Mouse (Mus musculus): ENCODE results near the gene Olfr1026. TPM values are rescaled to one million over a fixed set of nuclear protein-coding genes. Genes with fewer than 3 reads are reported as not detected.

Olfr1026 gene
- not detected for total RNA-seq (2021)
- long read RNA-seq, experiment 1 = 0 reads
- long read RNA-seq, experiment 2 = 0 reads

- Histone ChIP-seq H3K27ac (no peak within 1 kb of the TSS), H3K4me3 (no peak within 1 kb of the TSS)
- no peak for TF ChIP-seq CTCF (IDR thresholded peaks at IDR 0.05)
- intact Hi-C loops (cut with DNase I) = no loop called here
- no peak for DNase-seq (ENCODE audit: extremely low spot score in 1 of 2, low spot score in 2 of 2)
These were observed at the start of gene Olfr1026 for GRCm38 (mm10) chr2:85921258-85921657. TSS of gene Olfr1026 (plus strand) at chr2:85921558.

- no peak within 1 kb of the TSS for H3K27ac ChIP-seq
- DNase-seq (ENCODE audit: extremely low spot score in 1 of 2, low spot score in 2 of 2) = no peak
- intact Hi-C loops (cut with DNase I) = no loop called here
- no peak within 1 kb of the TSS for H3K4me3 ChIP-seq
- no peak for TF ChIP-seq CTCF (IDR thresholded peaks at IDR 0.05)
These were observed 36.0 kb upstream of the Olfr1026 start, which contains the start of gene Olfr1023 for GRCm38 (mm10) chr2:85885340-85885739. TSS of gene Olfr1023 (plus strand) at chr2:85885640.

- TF ChIP-seq CTCF (IDR thresholded peaks at IDR 0.05) = no peak
- intact Hi-C loops (cut with DNase I) = no loop called here
- no peak for DNase-seq (ENCODE audit: extremely low spot score in 1 of 2, low spot score in 2 of 2)
- no peak within 1 kb of the TSS for H3K27ac ChIP-seq
- no peak within 1 kb of the TSS for H3K4me3 ChIP-seq
These were observed 16.4 kb upstream of the Olfr1026 start, which contains the start of gene Olfr1024 for GRCm38 (mm10) chr2:85904952-85905351. TSS of gene Olfr1024 (minus strand) at chr2:85905052.

- intact Hi-C loops (cut with DNase I) = no loop called here
- TF ChIP-seq CTCF (IDR thresholded peaks at IDR 0.05) = no peak
- no peak for DNase-seq (ENCODE audit: extremely low spot score in 1 of 2, low spot score in 2 of 2)
- H3K4me3 ChIP-seq = no peak overlapping the region
- no peak overlapping the region for H3K27ac ChIP-seq
These were observed 8.2 kb upstream of the Olfr1026 start for GRCm38 (mm10) chr2:85913197-85913596.

- H3K4me3 ChIP-seq = no peak within 1 kb of the TSS
- TF ChIP-seq CTCF (IDR thresholded peaks at IDR 0.05) = no peak
- no peak within 1 kb of the TSS for H3K27ac ChIP-seq
- intact Hi-C loops (cut with DNase I) = no loop called here
- no peak for DNase-seq (ENCODE audit: extremely low spot score in 1 of 2, low spot score in 2 of 2)
These were observed 6.5 kb upstream of the Olfr1026 start, which contains the start of gene Olfr1025-ps1 for GRCm38 (mm10) chr2:85914893-85915292. TSS of gene Olfr1025-ps1 (plus strand) at chr2:85915193.

- intact Hi-C loops (cut with DNase I) = no loop called here
- TF ChIP-seq CTCF (IDR thresholded peaks at IDR 0.05) = no peak
- DNase-seq (ENCODE audit: extremely low spot score in 1 of 2, low spot score in 2 of 2) = no peak
These were observed 28.8 kb downstream of the Olfr1026 start, which contains the start of gene Olfr1028 for GRCm38 (mm10) chr2:85950137-85950536. TSS of gene Olfr1028 (plus strand) at chr2:85950437.

GRCm38 (mm10) chr2:85973595-85973994 lies 52.2 kb downstream of the Olfr1026 start, which contains the start of gene Olfr1029:
TSS of gene Olfr1029 (plus strand) at chr2:85973895.
- no peak for DNase-seq (ENCODE audit: extremely low spot score in 1 of 2, low spot score in 2 of 2)
- Histone ChIP-seq H3K27ac (no peak within 1 kb of the TSS), H3K4me3 (no peak within 1 kb of the TSS)
- intact Hi-C loops (cut with DNase I) = no loop called here
- TF ChIP-seq CTCF (IDR thresholded peaks at IDR 0.05) = no peak

More at GRCm38 (mm10) chr2:85950137-85950536, 28.8 kb downstream of the Olfr1026 start, which contains the start of gene Olfr1028:
- H3K27ac ChIP-seq = no peak within 1 kb of the TSS
- no peak within 1 kb of the TSS for H3K4me3 ChIP-seq

Other genes starting within 250 kb of the Olfr1026 start
- gene Olfr1006, start 242.8 kb upstream of the Olfr1026 start, total RNA-seq (2021) = not detected
- gene Olfr1008, start 232.1 kb upstream of the Olfr1026 start, total RNA-seq (2021) = not detected
- not detected for gene Olfr1009, start 206.1 kb upstream of the Olfr1026 start, total RNA-seq (2021)
- gene Olfr1012, start 158.8 kb upstream of the Olfr1026 start, total RNA-seq (2021) = not detected
- gene Olfr1013, start 154.5 kb upstream of the Olfr1026 start, total RNA-seq (2021) = not detected
- not detected for gene Olfr1014, start 148.8 kb upstream of the Olfr1026 start, total RNA-seq (2021)
- gene Olfr1015, start 139.5 kb upstream of the Olfr1026 start, total RNA-seq (2021) = not detected
- gene Olfr1016, start 119.0 kb upstream of the Olfr1026 start, total RNA-seq (2021) = not detected
- gene Olfr1018, start 103.1 kb upstream of the Olfr1026 start, total RNA-seq (2021) = not detected
- gene Olfr1019, start 76.1 kb upstream of the Olfr1026 start, total RNA-seq (2021) = not detected
- not detected for gene Olfr1020, start 74.5 kb upstream of the Olfr1026 start, total RNA-seq (2021)
- gene Olfr1022, start 53.0 kb upstream of the Olfr1026 start, total RNA-seq (2021) = not detected
- not detected for gene Olfr1023, start 35.9 kb upstream of the Olfr1026 start, total RNA-seq (2021)
- not detected for gene Olfr1024, start 16.5 kb upstream of the Olfr1026 start, total RNA-seq (2021)
- gene Olfr1025-ps1, start 6.4 kb upstream of the Olfr1026 start, total RNA-seq (2021) = not detected
- gene Olfr1028, start 28.9 kb downstream of the Olfr1026 start, total RNA-seq (2021) = not detected
- gene Olfr1029, start 52.3 kb downstream of the Olfr1026 start, total RNA-seq (2021) = not detected
- gene Olfr1030, start 57.7 kb downstream of the Olfr1026 start, total RNA-seq (2021) = not detected
- not detected for gene Olfr1031, start 68.7 kb downstream of the Olfr1026 start, total RNA-seq (2021)
- not detected for gene Olfr1032, start 84.0 kb downstream of the Olfr1026 start, total RNA-seq (2021)
- not detected for gene Olfr1033, start 99.1 kb downstream of the Olfr1026 start, total RNA-seq (2021)
- not detected for gene Olfr1034, start 124.3 kb downstream of the Olfr1026 start, total RNA-seq (2021)
- gene Olfr1036, start 152.4 kb downstream of the Olfr1026 start, total RNA-seq (2021) = not detected
- gene Olfr1037, start 165.8 kb downstream of the Olfr1026 start, total RNA-seq (2021) = not detected
- not detected for gene Olfr1039, start 214.4 kb downstream of the Olfr1026 start, total RNA-seq (2021)
- not detected for gene Olfr1040, start 225.2 kb downstream of the Olfr1026 start, total RNA-seq (2021)
- gene Olfr1042, start 240.3 kb downstream of the Olfr1026 start, total RNA-seq (2021) = not detected
- not detected for gene Olfr1043, start 246.0 kb downstream of the Olfr1026 start, total RNA-seq (2021)